Mouse (Mus musculus) kidney, postnatal 0 days (tissue): ENCODE measurements around the gene Asb13. TPM values are rescaled to one million over a fixed set of nuclear protein-coding genes. Genes with fewer than 3 reads are reported as not detected.

Source experiments
- ATAC-seq: fragments of 200-750 bp; cut with Nextera tagmentation; replicated peaks from 2 replicates; pipeline ENCODE4 v1.8.0; 2017; ENCODE audit warnings: low read depth, moderate number of reproducible peaks, moderate TSS enrichment, moderate library complexity; ENCODE audit not compliant: low FRiP score
- DNase-seq: peaks from one replicate; pipeline ENCODE4 v3.0.0-alpha.2; 2016; ENCODE audit warnings: low spot score
- H3K27ac ChIP-seq: fragments of 300-500 bp; sonication (generic); 2 replicates; pipeline ENCODE4 v1.5.1; 2014; ENCODE audit warnings: mild to moderate bottlenecking
- H3K27me3 ChIP-seq: fragments of 300-500 bp; sonication (generic); 2 replicates; pipeline ENCODE4 v1.6.1; 2014; ENCODE audit warnings: low read length, mixed read lengths; ENCODE audit not compliant: insufficient read depth
- H3K36me3 ChIP-seq: fragments of 300-500 bp; sonication (generic); 2 replicates; pipeline ENCODE4 v1.6.1; 2014; ENCODE audit warnings: low read length, mixed read lengths; ENCODE audit not compliant: insufficient read depth
- H3K4me1 ChIP-seq: fragments of 300-500 bp; sonication (generic); replicated peaks from 2 replicates; pipeline ENCODE4 v1.6.1; 2014; ENCODE audit warnings: antibody characterized with exemption, low read length, mixed read lengths; ENCODE audit not compliant: insufficient read depth
- H3K4me2 ChIP-seq: fragments of 300-500 bp; sonication (generic); 2 replicates; pipeline ENCODE4 v1.6.1; 2014; ENCODE audit warnings: mild to moderate bottlenecking, low read length, moderate library complexity, mixed read lengths
- H3K4me3 ChIP-seq: fragments of 300-500 bp; sonication (generic); replicated peaks from 2 replicates; pipeline ENCODE4 v1.5.1; 2014; ENCODE audit warnings: low read depth, low read length
- H3K9ac ChIP-seq: fragments of 300-500 bp; sonication (generic); 2 replicates; pipeline ENCODE4 v1.6.1; 2014; ENCODE audit warnings: low read depth, low read length
- H3K9me3 ChIP-seq: fragments of 300-500 bp; sonication (generic); replicated peaks from 2 replicates; pipeline ENCODE4 v1.6.1; 2016; ENCODE audit warnings: low read length, inconsistent platforms, mixed read lengths
- CTCF ChIP-seq: IDR thresholded peaks from 2 replicates; pipeline ENCODE4 v1.5.1; 2016; ENCODE audit warnings: antibody characterized with exemption, low read depth, mild to moderate bottlenecking, moderate library complexity
- WGBS: fragments of 180-500 bp; shearing (Covaris S2); extraction: QIAGEN DNeasy Blood & Tissue Kit; methylation state at CpG from one replicate; pipeline ENCODE4 v1.1.7; 2014; 5-methylcytosine and 5-hydroxymethylcytosine counted together
- polyA plus RNA-seq: library from polyadenylated mRNA; unstranded; fragments of >200 nt; fragmentation: Nextera tagmentation; extraction: Ambion mirVana; gene quantifications from 2 replicates; pipeline ENCODE4 v1.2.1, GENCODE M21; 2015

The Asb13 gene
- polyA plus RNA-seq, 1 experiment from 2014 or later, result 9.2 TPM

GRCm38 (mm10) chr13:3654432-3654831 is 20.6 kb downstream of the Asb13 start:
- H3K9me3 ChIP-seq, result no peaks in the 10 kb centered on the region
- H3K4me2 ChIP-seq, result no peak overlapping the region
- H3K27me3 ChIP-seq, result no peaks in the 10 kb centered on the region
- WGBS, result 83% methylated on average over 2 of the region's 2 CpGs
- no peak for ATAC-seq
- H3K27ac ChIP-seq, result no peak overlapping the region
- TF ChIP-seq CTCF, result no peak
- no peak overlapping the region for H3K4me3 ChIP-seq
- no peaks in the 10 kb centered on the region for H3K36me3 ChIP-seq
- no peaks in the 10 kb centered on the region for H3K4me1 ChIP-seq
- H3K9ac ChIP-seq, result no peak overlapping the region
- DNase-seq, result no peak

GRCm38 (mm10) chr13:3659163-3660160 is 25.6 kb downstream of the Asb13 start:
- DNase-seq (no peak), ATAC-seq (peak; percentile 44; the same call in 1 of the 2 replicates)
- Histone ChIP-seq H3K27ac (peak overlapping the region; percentile 47; the same call in 1 of the 2 replicates), H3K4me3 (no peak overlapping the region), H3K9ac (no peak overlapping the region), H3K4me1 (no peaks in the 10 kb centered on the region), H3K27me3 (no peaks in the 10 kb centered on the region), H3K9me3 (no peaks in the 10 kb centered on the region), H3K36me3 (no peaks in the 10 kb centered on the region), H3K4me2 (no peak overlapping the region)
- no peak for TF ChIP-seq CTCF
- WGBS, result 57% methylated on average over 16 of the region's 16 CpGs

- no peak for TF ChIP-seq CTCF
- H3K4me1 ChIP-seq, result no peaks in the 10 kb centered on the region
- ATAC-seq, result peak; percentile 52
Measured at GRCm38 (mm10) chr13:3664241-3664640, 30.4 kb downstream of the Asb13 start.

GRCm38 (mm10) chr13:3665308-3665723 is 31.5 kb downstream of the Asb13 start:
- no peak overlapping the region for H3K4me3 ChIP-seq
- no peak overlapping the region for H3K4me2 ChIP-seq
- H3K36me3 ChIP-seq, result no peaks in the 10 kb centered on the region
- no peak overlapping the region for H3K9ac ChIP-seq
- DNase-seq (peak; percentile 92), ATAC-seq (peak; percentile 92)
- no peak overlapping the region for H3K27ac ChIP-seq
- no peaks in the 10 kb centered on the region for H3K9me3 ChIP-seq
- no peaks in the 10 kb centered on the region for H3K27me3 ChIP-seq
- peak; percentile 96 for TF ChIP-seq CTCF
- H3K4me1 ChIP-seq, result no peaks in the 10 kb centered on the region
- 10% methylated on average over 5 of the region's 5 CpGs for WGBS

More at GRCm38 (mm10) chr13:3664241-3664640, 30.4 kb downstream of the Asb13 start:
- H3K9me3 ChIP-seq, result no peaks in the 10 kb centered on the region
- no peak for DNase-seq
- H3K27ac ChIP-seq, result peak overlapping the region; percentile 58; the same call in 1 of the 2 replicates
- H3K36me3 ChIP-seq, result no peaks in the 10 kb centered on the region
- WGBS, result 65% methylated on average over 3 of the region's 3 CpGs
- no peak overlapping the region for H3K4me2 ChIP-seq
- H3K9ac ChIP-seq, result no peak overlapping the region
- H3K4me3 ChIP-seq, result no peak overlapping the region
- no peaks in the 10 kb centered on the region for H3K27me3 ChIP-seq

GRCm38 (mm10) chr13:3667288-3667873 is 33.5 kb downstream of the Asb13 start:
- Histone ChIP-seq H3K4me1 (no peaks in the 10 kb centered on the region), H3K27ac (no peak overlapping the region), H3K4me2 (no peak overlapping the region), H3K4me3 (no peak overlapping the region), H3K9me3 (no peaks in the 10 kb centered on the region), H3K9ac (no peak overlapping the region), H3K27me3 (no peaks in the 10 kb centered on the region), H3K36me3 (no peaks in the 10 kb centered on the region)
- ATAC-seq (no peak), DNase-seq (no peak)
- peak; percentile 48; the same call in 1 of the 2 replicates for TF ChIP-seq CTCF
- WGBS, result 80% methylated on average over 5 of the region's 5 CpGs

GRCm38 (mm10) chr13:3668068-3668467 is 34.2 kb downstream of the Asb13 start:
- Histone ChIP-seq H3K9me3 (no peaks in the 10 kb centered on the region), H3K9ac (no peak overlapping the region), H3K27me3 (no peaks in the 10 kb centered on the region), H3K4me3 (no peak overlapping the region), H3K4me1 (no peaks in the 10 kb centered on the region), H3K36me3 (no peaks in the 10 kb centered on the region), H3K27ac (no peak overlapping the region), H3K4me2 (no peak overlapping the region)
- 87% methylated on average over 3 of the region's 3 CpGs for whole genome bisulfite sequencing
- TF ChIP-seq CTCF, result no peak
- ATAC-seq (no peak), DNase-seq (no peak)
